Mouse (Mus musculus): ENCODE measurements at regions not wholly inside any gene's neighbourhood (a gene's known extent, or its start where the extent isn't known, plus 50 kb on each side); places are given as distances from the start of the nearest gene placed in this dataset.
A peak's percentile ranks its signal among the peaks of the same experiment; 100 is the strongest.

DNA sequence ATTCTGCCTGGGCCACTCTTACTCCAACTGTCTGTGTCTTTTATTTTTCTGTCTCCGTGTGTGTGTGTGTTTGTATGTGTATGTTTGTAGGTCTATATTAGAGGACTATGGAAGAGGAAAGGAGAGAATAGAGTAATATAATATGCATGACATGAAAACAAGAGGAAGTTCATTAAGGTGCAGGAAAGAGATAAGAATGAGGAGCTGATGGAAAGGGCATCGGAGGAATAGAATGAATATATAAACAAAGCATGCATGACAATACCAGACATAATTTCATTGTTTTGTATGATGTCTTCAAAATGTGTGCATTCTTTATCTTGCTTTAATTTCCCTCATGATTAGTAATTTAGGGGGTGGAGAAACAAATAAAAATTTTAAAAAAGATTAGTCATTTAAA, 147.3 kb upstream of the Sema3a start:
- Histone ChIP-seq H3K9me3 (replicated peaks; ENCODE audit: insufficient read depth, low read length) (no peaks in the 10 kb centered on the region), H3K4me1 (ENCODE audit: control insufficient read depth in 1 of 2, insufficient read depth in 2 of 2, low read length in 2 of 2) (peaks cover 5 to 25% of the 10 kb centered on the region in 2 experiments; a peak in 3 of 4 replicates), H3K36me3 (ENCODE audit: control insufficient read depth in 1 of 2, insufficient read depth in 2 of 2, low read length in 2 of 2) (peaks cover 0 to 19% of the 10 kb centered on the region in 2 experiments; a peak in 2 of 4 replicates), H3K79me2 (ENCODE audit: control insufficient read depth, insufficient read depth, low read length, poor library complexity) (no peaks in the 10 kb centered on the region), H3K9ac (ENCODE audit: control insufficient read depth, low read depth, low read length, poor library complexity, severe bottlenecking) (peak overlapping the region; percentile 22; the same call in 1 of the 2 replicates), H3K4me3 (ENCODE audit: control insufficient read depth in 1 of 2, insufficient read depth in 1 of 2, low read depth in 2 of 2, low read length in 2 of 2) (no peak overlapping the region), H3K27me3 (ENCODE audit: control insufficient read depth in 1 of 2, insufficient read depth in 2 of 2, low read length in 2 of 2) (no peaks in the 10 kb centered on the region), H3K27ac (ENCODE audit: control insufficient read depth, low read depth, low read length) (no peak overlapping the region)
- DNase-seq (ENCODE audit: low read depth, low spot score): peak; percentile 87
- TF ChIP-seq USF2 (IDR thresholded peaks at IDR 0.05; ENCODE audit: borderline replicate concordance in 1 of 2, insufficient read depth in 1 of 2, low read depth in 1 of 2, low read length in 2 of 2) (no peak), EP300 (IDR thresholded peaks at IDR 0.05; ENCODE audit: low read depth in 1 of 2, low read length in 2 of 2) (peak; percentile 95 to 98), NRF1 (IDR thresholded peaks at IDR 0.05; ENCODE audit: insufficient read depth, low read depth, low read length, poor library complexity, severe bottlenecking) (no peak), ZC3H11A (IDR thresholded peaks at IDR 0.05; ENCODE audit: low read depth, low read length) (no peak), ZKSCAN1 (IDR thresholded peaks at IDR 0.05; ENCODE audit: low read depth, low read length) (no peak), RCOR1 (IDR thresholded peaks at IDR 0.05; ENCODE audit: low read depth, low read length) (peak; percentile 81; the same call in 1 of the 2 replicates), MXI1 (IDR thresholded peaks at IDR 0.05; ENCODE audit: low read depth, low read length) (peak; percentile 59; the same call in 1 of the 2 replicates), TBP (IDR thresholded peaks at IDR 0.05; ENCODE audit: low read depth, low read length) (no peak), SIN3A (IDR thresholded peaks at IDR 0.05; ENCODE audit: low read length) (peak; percentile 91), SMC3 (IDR thresholded peaks at IDR 0.05; ENCODE audit: low read depth, low read length) (no peak), ZNF384 (IDR thresholded peaks at IDR 0.05; ENCODE audit: low read depth, low read length) (peak; percentile 58; the same call in 1 of the 2 replicates), GATA1 (IDR thresholded peaks at IDR 0.05; ENCODE audit: low read depth, low read length) (peak; percentile 97), ELF1 (IDR thresholded peaks at IDR 0.05; ENCODE audit: low read depth, low read length) (no peak), CHD1 (IDR thresholded peaks at IDR 0.05; ENCODE audit: low read depth, low read length) (no peak), KAT2A (conservative IDR thresholded peaks at IDR 0.05; ENCODE audit: low read depth, low read length) (no peak), POLR2AphosphoS5 (IDR thresholded peaks at IDR 0.05; ENCODE audit: borderline replicate concordance, low read depth, low read length) (no peak), HCFC1 (IDR thresholded peaks at IDR 0.05; ENCODE audit: low read depth, low read length) (no peak), E2F4 (IDR thresholded peaks at IDR 0.05; ENCODE audit: borderline replicate concordance, low read depth, low read length) (no peak; the same call in 1 of the 2 replicates), MYC (IDR thresholded peaks at IDR 0.05; ENCODE audit: low read depth, low read length) (0 out of 2 replicates have a peak, but pooled peaks have one; percentile 30), TAL1 (IDR thresholded peaks at IDR 0.05; ENCODE audit: low read length) (peak; percentile 92), RAD21 (IDR thresholded peaks at IDR 0.05; ENCODE audit: low read depth, low read length) (no peak; the same call in 1 of the 2 replicates), TCF12 (IDR thresholded peaks at IDR 0.05; ENCODE audit: low read depth, low read length) (peak; percentile 94), MAX (IDR thresholded peaks at IDR 0.05; ENCODE audit: low read length) (no peak; the same call in none of the 2 replicates), GABPA (IDR thresholded peaks at IDR 0.05; ENCODE audit: low read depth, low read length) (no peak), NELFE (IDR thresholded peaks at IDR 0.05; ENCODE audit: low read depth, low read length) (no peak), USF1 (IDR thresholded peaks at IDR 0.05; ENCODE audit: low read depth, low read length) (no peak), CHD2 (IDR thresholded peaks at IDR 0.05; ENCODE audit: low read length) (no peak), MAZ (IDR thresholded peaks at IDR 0.05; ENCODE audit: low read depth, low read length) (no peak), CTCF (IDR thresholded peaks at IDR 0.05 in 2 of 3, conservative IDR thresholded peaks at IDR 0.05 in 1 of 3; ENCODE audit: control insufficient read depth in 1 of 3, insufficient read depth in 1 of 3, low read depth in 2 of 3, low read length in 3 of 3, poor library complexity in 1 of 3, severe bottlenecking in 1 of 3) (no peak), ETS1 (IDR thresholded peaks at IDR 0.05; ENCODE audit: low read depth, low read length) (peak; percentile 91), JUND (IDR thresholded peaks at IDR 0.05; ENCODE audit: low read depth, low read length) (no peak)

Data from MEL (cell line).